Mouse (Mus musculus) lung, postnatal 0 days (tissue): ENCODE results near the gene 3110082I17Rik.

Source experiments
- CTCF ChIP-seq: IDR thresholded peaks from 2 replicates; pipeline ENCODE4 v1.5.1; 2016; ENCODE audit warnings: antibody characterized with exemption, mild to moderate bottlenecking
- EP300 ChIP-seq: IDR thresholded peaks from 2 replicates; pipeline ENCODE4 v1.6.1; 2016; ENCODE audit warnings: antibody characterized with exemption, mild to moderate bottlenecking, control low read depth

DNA sequence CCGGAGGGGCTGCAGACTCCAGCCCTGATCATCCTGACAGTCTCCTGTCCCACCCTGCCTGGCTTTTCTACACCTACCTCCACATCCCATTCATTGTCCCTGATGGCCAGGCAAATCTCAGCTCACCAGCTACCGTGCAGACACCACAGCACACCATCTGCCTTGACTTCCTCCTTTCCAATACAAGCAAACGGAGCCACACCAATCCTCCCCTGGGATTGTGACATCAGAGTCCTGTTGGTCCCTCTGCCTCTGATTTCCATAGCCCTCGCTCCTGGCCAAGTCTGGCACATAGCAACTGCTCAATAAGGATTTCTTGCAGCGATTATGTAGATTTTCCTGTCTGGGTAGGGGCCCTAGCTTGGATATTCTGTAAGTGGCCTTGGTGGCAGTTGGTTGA is 109.2 kb downstream of the 3110082I17Rik start, which contains the start of gene Cox19:
- TF ChIP-seq CTCF (no peak), EP300 (no peak)
